Mouse (Mus musculus) erythroblast, embryonic 14.5 days (primary cell): ENCODE data around the gene Otud4.

Experiments
- GATA1 ChIP-seq: IDR thresholded peaks from 2 replicates; pipeline ENCODE4 v1.6.1; 2012; ENCODE audit warnings: low read length, inconsistent platforms, mixed read lengths
- TAL1 ChIP-seq: IDR thresholded peaks from 3 replicates; pipeline ENCODE4 v1.6.1; 2012; ENCODE audit warnings: low read length, inconsistent platforms, mixed read lengths

GRCm38 (mm10) chr8:79618906-79619305 is 20.5 kb upstream of the Otud4 start:
- TF ChIP-seq GATA1 (no peak), TAL1 (no peak)
